Mouse (Mus musculus): Measurements from ENCODE around the gene Ddrgk1.

DNA sequence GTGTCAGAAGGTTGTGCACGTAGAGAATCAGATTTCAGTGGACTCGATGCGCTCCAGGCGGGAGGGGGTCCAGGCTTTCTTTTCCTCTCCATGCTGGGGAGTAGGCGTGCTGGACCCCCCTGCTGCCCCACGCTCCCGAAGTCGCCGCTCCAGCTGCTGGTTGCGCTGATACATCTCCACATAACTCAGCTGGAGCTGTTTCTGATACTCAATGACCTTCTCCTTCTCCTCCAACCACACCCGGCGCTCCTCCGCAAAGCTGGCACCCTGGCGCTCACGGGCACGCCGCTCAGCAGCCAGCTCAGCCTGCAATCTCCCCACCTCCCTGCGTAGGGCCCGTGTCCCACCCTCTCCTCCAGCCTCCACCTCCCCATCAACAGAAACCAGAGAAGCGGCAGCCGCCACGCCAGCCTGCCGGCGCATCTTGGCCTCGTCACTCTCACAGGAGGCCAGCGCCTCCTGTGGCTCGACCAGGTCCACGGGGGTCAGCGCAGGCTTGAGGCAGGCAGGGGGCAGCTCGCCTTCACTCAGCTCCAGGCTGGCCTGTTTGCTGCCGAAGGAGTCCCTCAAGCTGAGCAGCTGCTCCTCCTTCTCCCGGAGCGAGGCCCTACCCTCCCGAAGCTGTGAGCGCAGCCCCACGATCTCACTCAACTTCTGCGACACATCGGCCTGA, 29.6 kb downstream of the Ddrgk1 start:
- no peak for TF ChIP-seq POLR2A (IDR thresholded peaks at IDR 0.05; ENCODE audit: borderline replicate concordance, low read depth, low read length)
- no peak for TF ChIP-seq CTCF (IDR thresholded peaks at IDR 0.05; ENCODE audit: low read depth, low read length)
